Mouse (Mus musculus) heart, postnatal 14 days (tissue): ENCODE results near the gene Dram1. TPM values are rescaled to one million over a fixed set of nuclear protein-coding genes. Genes with fewer than 3 reads are reported as not detected.

Experiments
- DNase-seq, 2 experiments: peaks; one replicate each; pipeline ENCODE4 v3.0.0; 2021 to 2022
- intact Hi-C: fragments of 180-260 bp; cut with DNase I; formaldehyde crosslinking; loops from one replicate; pipeline ENCODE4 v1.15.1; 2025
- long read RNA-seq, 2 experiments: library from polyadenylated mRNA; stranded (forward); transcript quantifications; one replicate each; pipeline ENCODE4 v2.0.0; 2021
- total RNA-seq, 2 experiments: library from RNA; stranded (reverse); gene quantifications; 2 replicates each; pipeline ENCODE4 v1.2.3; 2021

Gene Dram1
- 1 to 10 TPM; 3.8 to 3.9 TPM for total RNA-seq
- long read RNA-seq, experiment 1, partial matches to known transcripts, result 0 of 2 reads
- long read RNA-seq, experiment 1, other reads (novel, unspliced or antisense), result 0 of 2 reads
- long read RNA-seq, experiment 2, partial matches to known transcripts, result 0 of 2 reads
- long read RNA-seq, experiment 2, other reads (novel, unspliced or antisense), result 1 of 2 reads

GRCm38 (mm10) chr10:88379013-88379885 lies at the start of gene Dram1, which contains the start of gene Gnptab:
Gene Dram1 (minus strand): TSS chr10:88379080.
Gene Gnptab (plus strand): TSS chr10:88379132.
- peak; percentile 96 to 97 for DNase-seq
- intact Hi-C loops, result loop anchor here (1.0 to 5.0 kb wide), 4 partner anchors 47 to 348 kb away; partner anchors contain the start of gene Chpt1

- intact Hi-C loops, result no loop called here
- no peak for DNase-seq
These were observed 49.1 kb upstream of the Dram1 start for GRCm38 (mm10) chr10:88427998-88428397.

- intact Hi-C loops, result loop anchor here (1.0 kb wide), 1 partner anchor 48 kb away; the partner anchor contains the start of genes Dram1 and Gnptab
- DNase-seq, result no peak
These were observed 48.0 kb upstream of the Dram1 start for GRCm38 (mm10) chr10:88426896-88427295.

GRCm38 (mm10) chr10:88426158-88426816 lies 47.4 kb upstream of the Dram1 start:
- DNase-seq, result peak; percentile 55 to 81
- intact Hi-C loops, result loop anchor here (1.0 kb wide), 1 partner anchor 47 kb away; the partner anchor contains the start of genes Dram1 and Gnptab

GRCm38 (mm10) chr10:88420655-88421435 lies 42.0 kb upstream of the Dram1 start:
- intact Hi-C loops, result no loop called here
- DNase-seq, result peak in 1 of 2 experiments; percentile 9

GRCm38 (mm10) chr10:88420141-88420541 lies 41.3 kb upstream of the Dram1 start:
- intact Hi-C loops, result no loop called here

GRCm38 (mm10) chr10:88417686-88418085 lies 38.8 kb upstream of the Dram1 start:
- no peak for DNase-seq
- intact Hi-C loops, result no loop called here

More at GRCm38 (mm10) chr10:88420141-88420541, 41.3 kb upstream of the Dram1 start:
- DNase-seq, result no peak

- intact Hi-C loops, result no loop called here
- no peak for DNase-seq
These were observed 33.6 kb upstream of the Dram1 start for GRCm38 (mm10) chr10:88412290-88412995.

GRCm38 (mm10) chr10:88409751-88410150 lies 30.9 kb upstream of the Dram1 start:
- no peak for DNase-seq
- intact Hi-C loops, result no loop called here

- DNase-seq, result no peak
- intact Hi-C loops, result no loop called here
These were observed 29.2 kb upstream of the Dram1 start for GRCm38 (mm10) chr10:88407875-88408631.

GRCm38 (mm10) chr10:88405812-88406211 lies 26.9 kb upstream of the Dram1 start:
- intact Hi-C loops, result no loop called here
- DNase-seq, result peak; percentile 49 to 66

GRCm38 (mm10) chr10:88404220-88404619 lies 25.3 kb upstream of the Dram1 start:
- DNase-seq, result no peak
- intact Hi-C loops, result no loop called here

GRCm38 (mm10) chr10:88403021-88403420 lies 24.1 kb upstream of the Dram1 start:
- intact Hi-C loops, result no loop called here
- DNase-seq, result no peak

- intact Hi-C loops, result loop anchor here (10.0 kb wide), 1 partner anchor 1836 kb away; no protein-coding TSS in a partner anchor
- no peak for DNase-seq
These were observed 20.4 kb upstream of the Dram1 start for GRCm38 (mm10) chr10:88399271-88399670.

GRCm38 (mm10) chr10:88398668-88399243 lies 19.9 kb upstream of the Dram1 start:
- intact Hi-C loops, result loop anchor here (10.0 kb wide), 1 partner anchor 1836 kb away; no protein-coding TSS in a partner anchor
- DNase-seq, result no peak

- no peak for DNase-seq
- intact Hi-C loops, result loop anchor here (10.0 kb wide), 1 partner anchor 1842 kb away; no protein-coding TSS in a partner anchor
These were observed 13.4 kb upstream of the Dram1 start for GRCm38 (mm10) chr10:88392181-88392847.

GRCm38 (mm10) chr10:88391495-88391894 lies 12.6 kb upstream of the Dram1 start:
- intact Hi-C loops, result loop anchor here (10.0 kb wide), 1 partner anchor 1843 kb away; no protein-coding TSS in a partner anchor
- no peak for DNase-seq
